Mouse (Mus musculus): ENCODE results near the gene Rab32. TPM values are rescaled to one million over a fixed set of nuclear protein-coding genes. Genes with fewer than 3 reads are reported as not detected.

Gene Rab32
- 1 to 10 TPM; 3.9 to 4.3 TPM for total RNA-seq (2023)

DNA sequence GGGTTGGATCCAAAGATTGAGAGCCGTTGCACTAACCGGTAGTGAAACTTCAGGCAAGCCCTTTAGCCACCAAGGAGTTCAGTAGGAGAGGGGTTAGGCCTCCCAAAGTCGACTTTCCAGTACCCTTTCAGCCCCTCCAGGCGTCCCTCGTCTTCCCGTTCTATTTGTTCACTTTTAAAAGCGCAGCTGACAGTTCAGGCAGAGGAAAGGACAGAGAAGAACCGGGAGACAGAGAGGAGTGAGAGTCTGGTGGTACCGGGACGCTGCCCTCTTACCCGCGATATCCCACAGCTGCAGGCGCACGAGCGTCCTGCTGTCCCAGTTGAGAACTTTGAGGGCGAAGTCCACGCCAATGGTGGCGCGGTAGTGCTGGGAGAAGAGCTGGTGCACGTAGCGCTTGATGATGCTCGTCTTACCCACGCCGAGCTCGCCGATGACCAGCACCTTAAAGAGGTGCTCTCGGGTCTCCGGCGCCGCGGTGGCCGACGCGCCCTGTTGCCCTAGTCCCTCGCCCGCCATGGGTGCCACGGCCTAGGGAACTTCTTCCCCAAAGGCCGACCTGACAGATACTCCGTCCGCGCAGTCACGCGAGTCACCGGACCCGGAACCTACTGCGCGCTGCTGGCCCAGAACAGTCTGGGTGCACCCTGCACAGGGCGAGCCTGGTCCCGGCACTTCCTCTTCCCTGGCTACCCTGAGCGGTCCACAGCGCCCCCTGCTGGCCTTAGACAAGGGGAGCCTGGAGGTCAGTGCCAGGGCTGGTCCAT lies at the start of gene Rab32:
Gene Rab32 (minus strand): TSS at position 696 of the 767 bp plus-strand sequence.

Other genes starting within 250 kb of the Rab32 start
- not detected for gene Adgb, start 85.9 kb downstream of the Rab32 start, total RNA-seq (2023)
- not detected for gene Gm10944, start 123.1 kb upstream of the Rab32 start, total RNA-seq (2023)

Measured in T-cell, adult 66 days (primary cell).